Mouse (Mus musculus) neural tube, embryonic 10.5 days (tissue): ENCODE data around the gene Mybl2.

Source experiments
- DNase-seq: peaks from one replicate; pipeline ENCODE4 v3.0.0-alpha.2; 2017; ENCODE audit warnings: low spot score; ENCODE audit errors: extremely low spot score

Gene Mybl2

GRCm38 (mm10) chr2:163111413-163112201, 57.1 kb downstream of the Mybl2 start:
- no peak for DNase-seq

GRCm38 (mm10) chr2:163120626-163121352, 66.3 kb downstream of the Mybl2 start:
- DNase-seq, result no peak

GRCm38 (mm10) chr2:163121353-163121660, 66.8 kb downstream of the Mybl2 start:
- no peak for DNase-seq

- peak; percentile 39 for DNase-seq
Observed at GRCm38 (mm10) chr2:163122319-163122718, 67.8 kb downstream of the Mybl2 start.

GRCm38 (mm10) chr2:163123496-163123895, 69.0 kb downstream of the Mybl2 start:
- no peak for DNase-seq

- no peak for DNase-seq
Observed at GRCm38 (mm10) chr2:163130837-163131236, 76.3 kb downstream of the Mybl2 start.

- no peak for DNase-seq
Observed at GRCm38 (mm10) chr2:163132314-163132713, 77.8 kb downstream of the Mybl2 start.
